Mouse (Mus musculus) heart, adult 2 months (tissue): Measurements from ENCODE around the gene Scfd2. TPM values are rescaled to one million over a fixed set of nuclear protein-coding genes. Genes with fewer than 3 reads are reported as not detected.

Experiments
- DNase-seq, 2 experiments: peaks; one replicate each; pipeline ENCODE4 v3.0.0; 2021
- H3K27ac ChIP-seq: fragments of 200-600 bp; 2 replicates; pipeline ENCODE4 v1.8.1; 2022
- H3K27me3 ChIP-seq: fragments of 200-500 bp; 2 replicates; pipeline ENCODE4 v1.6.1; 2012; ENCODE audit warnings: mild to moderate bottlenecking, low read length, inconsistent platforms, mixed read lengths; ENCODE audit not compliant: control insufficient read depth, insufficient read depth
- H3K36me3 ChIP-seq: fragments of 200-500 bp; 2 replicates; pipeline ENCODE4 v1.6.1; 2012; ENCODE audit warnings: low read length, inconsistent platforms; ENCODE audit not compliant: control insufficient read depth, insufficient read depth
- H3K4me1 ChIP-seq: fragments of 200-500 bp; 2 replicates; pipeline ENCODE4 v1.6.1; 2011; ENCODE audit warnings: low read length; ENCODE audit not compliant: control insufficient read depth, insufficient read depth
- H3K4me3 ChIP-seq: fragments of 200-600 bp; 2 replicates; pipeline ENCODE4 v1.8.1; 2022
- H3K79me2 ChIP-seq: fragments of 200-500 bp; replicated peaks from 2 replicates; pipeline ENCODE4 v1.6.1; 2012; ENCODE audit warnings: mild to moderate bottlenecking, inconsistent platforms, low read length, moderate library complexity, mixed read lengths; ENCODE audit not compliant: control insufficient read depth, insufficient read depth
- H3K9ac ChIP-seq: fragments of 200-500 bp; 2 replicates; pipeline ENCODE4 v1.6.1; 2012; ENCODE audit warnings: low read depth, mild to moderate bottlenecking, control low read depth, inconsistent platforms, low read length, mixed read lengths
- CTCF ChIP-seq: fragments of 200-600 bp; IDR thresholded peaks from 2 replicates; pipeline ENCODE4 v1.8.1; 2022; ENCODE audit warnings: antibody characterized with exemption, mild to moderate bottlenecking, moderate library complexity
- EP300 ChIP-seq: fragments of 200-500 bp; IDR thresholded peaks from 2 replicates; pipeline ENCODE4 v1.6.1; 2011; ENCODE audit warnings: low read depth, low read length, control low read depth; ENCODE audit not compliant: insufficient read depth
- POLR2A ChIP-seq: fragments of 200-500 bp; IDR thresholded peaks from 2 replicates; pipeline ENCODE4 v1.6.1; 2011; ENCODE audit warnings: mild to moderate bottlenecking, low read depth, low read length, control low read depth; ENCODE audit not compliant: insufficient read depth
- WGBS: fragments of 180-500 bp; shearing (Covaris S2); methylation state at CpG from one replicate; pipeline ENCODE4 v1.1.7; 2018; 5-methylcytosine and 5-hydroxymethylcytosine counted together
- intact Hi-C: fragments of 180-260 bp; cut with DNase I; formaldehyde crosslinking; loops from one replicate; pipeline ENCODE4 v1.15.1; 2025
- polyA plus RNA-seq: library from polyadenylated mRNA; depleted of rRNA; stranded (reverse); fragments of >200 nt; gene quantifications from 2 replicates; pipeline ENCODE4 v1.2.3, GENCODE M21; 2012
- total RNA-seq, 2 experiments: library from RNA; stranded (reverse); gene quantifications; 2 replicates each; pipeline ENCODE4 v1.2.3; 2021

The Scfd2 gene
- total and polyA plus RNA-seq, 3 experiments, result 9.1 to 13.9 (median 11.9) TPM

- 80% methylated on average over 5 of the region's 5 CpGs for WGBS
- TF ChIP-seq CTCF, result no peak
- TF ChIP-seq POLR2A, result no peak
- no peak for TF ChIP-seq EP300
- no peak for DNase-seq
- H3K4me1 ChIP-seq, result peaks cover 6% of the 10 kb centered on the region
- no peak overlapping the region for H3K4me3 ChIP-seq
- no peak overlapping the region for H3K27ac ChIP-seq
- intact Hi-C loops, result loop anchor here (2.0 to 10.0 kb wide), 7 partner anchors 77 to 632 kb away; partner anchors contain the start of genes Lnx1 and Scfd2
- H3K27me3 ChIP-seq, result no peaks in the 10 kb centered on the region
- no peaks in the 10 kb centered on the region for H3K79me2 ChIP-seq
- H3K9ac ChIP-seq, result no peak overlapping the region
- no peaks in the 10 kb centered on the region for H3K36me3 ChIP-seq
Observed at GRCm38 (mm10) chr5:74310101-74310500, 221.5 kb downstream of the Scfd2 start.

- DNase-seq, result no peak
- 79% methylated on average over 5 of the region's 5 CpGs for WGBS
- H3K27me3 ChIP-seq, result no peaks in the 10 kb centered on the region
- H3K79me2 ChIP-seq, result no peaks in the 10 kb centered on the region
- no peak overlapping the region for H3K27ac ChIP-seq
- no peak for TF ChIP-seq POLR2A
- no peak for TF ChIP-seq EP300
- TF ChIP-seq CTCF, result no peak
- H3K9ac ChIP-seq, result no peak overlapping the region
- no peak overlapping the region for H3K4me3 ChIP-seq
- no peaks in the 10 kb centered on the region for H3K36me3 ChIP-seq
- H3K4me1 ChIP-seq, result peaks cover 4% of the 10 kb centered on the region
- intact Hi-C loops, result no loop called here
Observed at GRCm38 (mm10) chr5:74307242-74307641, 224.3 kb downstream of the Scfd2 start.

GRCm38 (mm10) chr5:74305533-74306189 is 225.9 kb downstream of the Scfd2 start:
- Histone ChIP-seq H3K9ac (no peak overlapping the region), H3K79me2 (no peaks in the 10 kb centered on the region), H3K4me1 (peaks cover 4% of the 10 kb centered on the region), H3K27ac (peak overlapping the region; percentile 9; the same call in 1 of the 2 replicates), H3K36me3 (no peaks in the 10 kb centered on the region), H3K27me3 (no peaks in the 10 kb centered on the region), H3K4me3 (no peak overlapping the region)
- 64% methylated on average over 4 of the region's 4 CpGs for WGBS
- no peak for TF ChIP-seq POLR2A
- no peak for TF ChIP-seq CTCF
- TF ChIP-seq EP300, result no peak
- intact Hi-C loops, result no loop called here
- DNase-seq, result no peak

GRCm38 (mm10) chr5:74304767-74305166 is 226.8 kb downstream of the Scfd2 start:
- peaks cover 6% of the 10 kb centered on the region for H3K4me1 ChIP-seq
- H3K79me2 ChIP-seq, result no peaks in the 10 kb centered on the region
- TF ChIP-seq POLR2A (no peak), EP300 (0 out of 2 replicates have a peak, but pooled peaks have one; percentile 32), CTCF (no peak)
- H3K36me3 ChIP-seq, result no peaks in the 10 kb centered on the region
- intact Hi-C loops, result no loop called here
- H3K9ac ChIP-seq, result no peak overlapping the region
- 51% methylated on average over 4 of the region's 4 CpGs for WGBS
- no peaks in the 10 kb centered on the region for H3K27me3 ChIP-seq
- peak overlapping the region; percentile 9 for H3K27ac ChIP-seq
- no peak overlapping the region for H3K4me3 ChIP-seq
- DNase-seq, result peak; percentile 59 to 60

GRCm38 (mm10) chr5:74302331-74302730 is 229.2 kb downstream of the Scfd2 start:
- no peak for TF ChIP-seq CTCF
- no peak for TF ChIP-seq POLR2A
- no peak for TF ChIP-seq EP300
- Histone ChIP-seq H3K36me3 (peaks cover 2% of the 10 kb centered on the region; the same call in 1 of the 2 replicates), H3K9ac (no peak overlapping the region), H3K4me1 (peaks cover 7% of the 10 kb centered on the region), H3K4me3 (no peak overlapping the region), H3K27ac (no peak overlapping the region), H3K79me2 (no peaks in the 10 kb centered on the region), H3K27me3 (no peaks in the 10 kb centered on the region)
- 78% methylated on average over 3 of the region's 3 CpGs for WGBS
- no peak for DNase-seq
- intact Hi-C loops, result no loop called here

- Histone ChIP-seq H3K36me3 (peaks cover 2% of the 10 kb centered on the region; the same call in 1 of the 2 replicates), H3K4me1 (peaks cover 7% of the 10 kb centered on the region), H3K27ac (no peak overlapping the region; the same call in 1 of the 2 replicates), H3K9ac (no peak overlapping the region), H3K4me3 (no peak overlapping the region), H3K27me3 (no peaks in the 10 kb centered on the region), H3K79me2 (no peaks in the 10 kb centered on the region)
- WGBS, result 100% methylated on average over 2 of the region's 2 CpGs
- intact Hi-C loops, result no loop called here
- no peak for DNase-seq
- no peak for TF ChIP-seq POLR2A
- no peak for TF ChIP-seq EP300
- TF ChIP-seq CTCF, result no peak
Observed at GRCm38 (mm10) chr5:74301443-74301842, 230.1 kb downstream of the Scfd2 start.
